Mouse (Mus musculus): ENCODE results near the gene Txndc11. TPM values are rescaled to one million over a fixed set of nuclear protein-coding genes. Genes with fewer than 3 reads are reported as not detected.

Txndc11 gene
- total RNA-seq, 2 experiments from 2014 or later = 8.8 to 18.3 TPM

GRCm38 (mm10) chr16:11068666-11069065, 65.8 kb downstream of the Txndc11 start:
- ATAC-seq (replicated peaks; ENCODE audit: low FRiP score, poor library complexity, severe bottlenecking) = no peak

GRCm38 (mm10) chr16:11066833-11067191, 67.6 kb downstream of the Txndc11 start:
- no peak for ATAC-seq (replicated peaks; ENCODE audit: low FRiP score, poor library complexity, severe bottlenecking)

DNA sequence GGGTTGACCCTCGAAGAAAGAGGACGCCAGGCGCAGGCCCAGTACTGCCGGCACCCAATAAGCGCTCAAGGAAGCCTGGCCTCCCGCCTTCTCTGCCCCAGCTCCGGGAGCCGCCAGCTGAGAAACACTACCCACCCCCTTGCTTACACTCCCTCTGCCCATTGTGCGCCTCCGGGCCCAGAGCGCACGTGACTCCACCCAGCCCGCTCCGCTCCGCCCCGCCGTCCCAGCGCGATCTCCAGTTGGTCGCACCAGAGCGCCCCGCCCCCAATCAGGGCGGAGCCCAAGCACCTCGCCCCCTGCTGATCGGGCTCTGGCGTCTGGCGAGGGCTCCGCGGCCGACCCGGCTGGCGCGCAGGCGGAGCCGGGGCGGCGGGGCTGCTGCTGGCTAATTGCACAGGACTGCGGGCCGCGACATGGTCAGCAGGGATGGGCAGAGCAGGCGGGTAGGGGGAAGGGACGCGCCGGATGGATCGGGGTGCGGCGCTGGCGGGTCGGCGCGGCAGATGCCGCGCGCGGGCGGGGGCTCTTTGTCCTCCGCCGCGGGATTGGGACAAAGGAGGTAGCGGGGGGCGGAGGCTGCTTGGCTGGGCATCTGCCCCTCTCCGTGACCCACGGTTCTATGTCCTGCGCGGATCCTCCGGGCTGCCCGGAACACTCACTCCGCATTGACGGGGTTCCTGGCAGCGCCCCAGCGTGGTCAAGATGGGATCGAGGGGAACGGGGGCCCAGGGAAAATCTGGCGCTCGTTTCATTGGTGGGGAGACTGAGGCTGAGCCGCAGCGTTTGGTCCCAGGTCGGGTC, 68.2 kb downstream of the Txndc11 start, which contains the start of gene Litaf:
Litaf (minus strand) TSS at position 129 of the 804 bp plus-strand sequence.
- peak; percentile 95 for ATAC-seq (replicated peaks; ENCODE audit: low FRiP score, poor library complexity, severe bottlenecking)

DNA sequence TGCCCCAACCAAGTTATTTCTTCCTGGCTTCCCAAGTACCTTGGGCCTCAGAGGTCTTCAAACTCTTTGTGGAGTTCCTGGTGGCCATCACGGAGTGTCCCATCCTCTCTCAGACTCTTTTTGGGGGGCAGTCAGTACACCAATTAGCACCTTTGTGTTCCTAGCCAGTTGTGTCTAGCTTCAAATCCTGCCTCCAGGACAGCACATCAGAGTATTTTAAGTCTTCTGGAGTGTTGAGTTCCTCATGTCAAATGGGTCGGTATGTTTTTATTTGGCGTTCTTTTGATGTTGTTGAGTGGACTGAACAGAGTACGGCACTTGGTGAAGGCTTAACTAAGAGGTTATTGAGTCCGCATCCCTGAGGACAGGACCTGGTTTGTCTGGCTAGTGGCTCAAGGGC, 69.0 kb downstream of the Txndc11 start:
- no peak for ATAC-seq (replicated peaks; ENCODE audit: low FRiP score, poor library complexity, severe bottlenecking)

- no peak for ATAC-seq (replicated peaks; ENCODE audit: low FRiP score, poor library complexity, severe bottlenecking)
Observed at GRCm38 (mm10) chr16:11064742-11065141, 69.7 kb downstream of the Txndc11 start.

DNA sequence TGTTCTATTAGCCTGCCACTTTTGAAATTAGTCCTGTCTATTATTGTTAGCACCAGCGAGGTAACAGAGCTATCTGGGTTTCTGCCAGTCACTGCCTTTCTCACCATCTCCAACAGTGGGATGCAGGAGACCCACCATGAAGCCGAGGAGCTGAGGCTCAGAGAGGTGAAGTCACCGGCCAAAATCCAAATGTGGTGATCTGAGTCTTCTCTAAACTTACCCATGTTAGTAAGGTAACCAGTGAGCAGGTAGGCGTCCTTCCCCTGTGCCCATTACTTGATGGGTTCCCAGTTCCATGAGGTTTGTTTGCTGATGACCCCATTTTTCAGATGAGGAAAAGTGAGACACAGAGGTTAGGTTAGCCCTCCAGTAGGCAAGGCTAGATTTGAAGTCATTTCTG, 70.1 kb downstream of the Txndc11 start:
- ATAC-seq (replicated peaks; ENCODE audit: low FRiP score, poor library complexity, severe bottlenecking) = no peak

DNA sequence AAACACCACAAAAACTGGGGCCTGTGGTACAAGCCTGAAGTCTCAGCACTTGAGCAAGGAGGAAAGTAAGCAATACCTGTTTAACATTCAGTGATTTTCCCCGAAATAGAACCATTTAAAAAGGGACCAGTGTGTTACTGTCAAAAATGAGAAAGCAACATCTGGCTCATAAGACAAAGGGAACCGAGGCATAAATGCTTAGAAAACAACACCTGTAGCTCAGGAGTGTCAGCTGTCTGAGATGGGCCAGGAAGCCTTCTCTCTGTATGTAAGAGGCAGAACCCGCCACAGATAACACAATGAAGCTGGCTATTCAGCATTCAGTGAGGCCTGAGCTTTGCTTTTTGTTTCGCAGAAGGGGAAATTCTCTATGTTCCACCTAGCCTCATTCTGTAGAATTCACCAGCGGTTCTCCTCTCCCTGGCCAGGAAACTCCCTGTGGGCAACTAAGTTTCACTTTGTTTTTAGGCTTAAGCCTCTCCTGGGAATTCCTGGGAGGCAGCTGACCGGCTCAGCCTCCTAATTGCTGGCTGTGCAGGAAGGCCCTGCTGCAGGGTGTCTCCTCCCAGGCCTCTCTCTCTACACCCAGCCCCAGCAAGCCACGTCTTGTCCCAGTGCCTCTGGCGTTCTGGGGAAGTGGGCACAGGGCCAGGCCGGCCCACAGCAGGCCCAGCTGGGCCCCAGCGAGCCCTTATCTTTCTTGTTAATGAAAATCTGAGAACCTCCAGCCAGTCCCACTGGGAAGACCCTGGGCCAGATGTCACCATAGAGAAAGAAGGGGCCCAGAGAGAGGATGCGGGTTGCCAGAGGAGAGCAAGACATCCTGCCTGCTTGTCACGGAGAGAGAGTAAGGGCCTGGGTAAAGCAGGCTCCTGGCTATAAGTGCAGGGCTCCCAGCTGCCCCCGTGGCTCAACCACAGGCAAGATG, 71.4 kb downstream of the Txndc11 start:
- no peak for ATAC-seq (replicated peaks; ENCODE audit: low FRiP score, poor library complexity, severe bottlenecking)

GRCm38 (mm10) chr16:11060645-11061044, 73.8 kb downstream of the Txndc11 start, which contains the start of gene Snn:
TSS of gene Snn (plus strand) at chr16:11060945.
- no peak for ATAC-seq (replicated peaks; ENCODE audit: low FRiP score, poor library complexity, severe bottlenecking)

- ATAC-seq (replicated peaks; ENCODE audit: low FRiP score, poor library complexity, severe bottlenecking) = no peak
Observed at GRCm38 (mm10) chr16:11055916-11056315, 78.5 kb downstream of the Txndc11 start.

DNA sequence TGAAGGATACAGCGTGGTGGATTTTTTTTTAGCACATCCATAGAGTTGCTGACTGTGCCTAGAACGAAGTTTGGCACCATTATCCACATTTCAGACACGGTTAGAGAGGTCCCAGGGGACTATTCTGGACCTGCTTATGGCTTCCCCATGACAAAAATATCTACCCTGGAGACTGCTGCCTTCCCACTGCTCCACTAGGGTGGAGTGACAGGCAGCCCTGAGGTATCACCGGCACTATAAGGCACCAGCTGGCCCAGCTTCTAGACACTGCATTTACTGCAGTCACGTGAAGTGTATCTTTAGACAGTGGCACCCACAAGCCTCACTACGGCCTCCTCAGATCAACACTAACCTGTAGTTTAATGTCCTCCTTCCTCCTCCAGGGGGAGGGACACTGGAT, 79.6 kb downstream of the Txndc11 start:
- no peak for ATAC-seq (replicated peaks; ENCODE audit: low FRiP score, poor library complexity, severe bottlenecking)

DNA sequence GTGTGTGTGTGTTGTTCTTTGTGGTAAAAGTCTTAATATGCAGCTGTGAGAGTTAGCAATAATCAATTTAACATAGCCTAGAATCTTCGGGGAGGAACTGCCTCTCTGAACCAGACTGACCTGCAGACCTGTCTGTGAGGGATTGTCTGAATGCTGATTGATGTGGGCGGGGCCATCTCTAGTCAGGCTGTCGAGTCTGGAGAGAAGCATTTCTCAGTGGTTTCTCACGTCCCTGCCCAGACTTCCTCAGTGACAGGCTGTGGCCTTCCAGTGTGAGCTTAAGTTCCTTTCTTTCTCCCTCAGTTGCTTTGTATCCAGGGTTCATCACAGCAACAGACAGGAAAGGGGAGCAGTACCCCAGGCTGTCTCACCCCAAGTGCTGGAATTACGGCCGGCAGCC, 80.0 kb downstream of the Txndc11 start:
- no peak for ATAC-seq (replicated peaks; ENCODE audit: low FRiP score, poor library complexity, severe bottlenecking)

DNA sequence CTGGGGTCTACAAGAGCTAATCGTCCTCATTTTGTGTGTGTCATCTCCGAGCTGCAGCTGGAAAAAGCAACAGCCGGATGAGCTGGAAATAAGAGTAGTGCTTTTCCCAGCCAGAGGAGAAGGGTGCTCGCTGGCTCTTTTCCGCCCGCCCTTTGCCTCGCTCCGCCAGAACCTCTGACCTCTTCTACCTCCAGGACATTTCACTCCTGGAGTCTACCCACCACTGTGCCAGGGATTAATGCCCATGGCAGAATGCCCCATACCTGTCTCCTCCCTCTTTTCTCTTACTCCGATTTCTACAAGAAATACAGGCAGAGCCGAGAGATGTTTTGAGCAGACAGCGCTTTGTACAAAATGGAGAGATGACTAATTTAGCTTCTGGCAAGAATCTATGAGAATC, 83.3 kb downstream of the Txndc11 start:
- no peak for ATAC-seq (replicated peaks; ENCODE audit: low FRiP score, poor library complexity, severe bottlenecking)

DNA sequence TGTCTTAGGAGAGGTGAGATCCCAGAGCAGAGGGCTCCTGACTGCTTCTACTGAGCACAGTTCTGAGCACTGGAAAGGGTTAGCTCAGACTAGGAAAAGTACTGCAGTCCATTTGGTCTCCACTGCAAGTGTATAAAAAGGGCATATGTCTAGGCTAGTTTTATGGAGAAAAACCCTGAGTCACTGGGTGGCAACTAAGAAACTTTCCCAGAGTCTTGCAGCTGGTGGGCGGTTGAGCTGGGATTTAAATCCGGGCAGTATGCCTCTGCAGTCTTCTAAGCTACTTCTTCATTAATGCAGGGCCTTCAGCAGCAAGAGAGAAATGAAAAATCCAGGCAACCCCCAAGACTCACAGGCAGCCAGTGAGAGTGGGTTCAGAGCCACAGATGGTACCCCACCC, 84.2 kb downstream of the Txndc11 start:
- no peak for ATAC-seq (replicated peaks; ENCODE audit: low FRiP score, poor library complexity, severe bottlenecking)

GRCm38 (mm10) chr16:11047130-11047529, 87.3 kb downstream of the Txndc11 start:
- ATAC-seq (replicated peaks; ENCODE audit: low FRiP score, poor library complexity, severe bottlenecking) = no peak

GRCm38 (mm10) chr16:11046437-11046836, 88.0 kb downstream of the Txndc11 start:
- ATAC-seq (replicated peaks; ENCODE audit: low FRiP score, poor library complexity, severe bottlenecking) = no peak

- ATAC-seq (replicated peaks; ENCODE audit: low FRiP score, poor library complexity, severe bottlenecking) = no peak
Observed at GRCm38 (mm10) chr16:11043239-11043638, 91.2 kb downstream of the Txndc11 start.

DNA sequence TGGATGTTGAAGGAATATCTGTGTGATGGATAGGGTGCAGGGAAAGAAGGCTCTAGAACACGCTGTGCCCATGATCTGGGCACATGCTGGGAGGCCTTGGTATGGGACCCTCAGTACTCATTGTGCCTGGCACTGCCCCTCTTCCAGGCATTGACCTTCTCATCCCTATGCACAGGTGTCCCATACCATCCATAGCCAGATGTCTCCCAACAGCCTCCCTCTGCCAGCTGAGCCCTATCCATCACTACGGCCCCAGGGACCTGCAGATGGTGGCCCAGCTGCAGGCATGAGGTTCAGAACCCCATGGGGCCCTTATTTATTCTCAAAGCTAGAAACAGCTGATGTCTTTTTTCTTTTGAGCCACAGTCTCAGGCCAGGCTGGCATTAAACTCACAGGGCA, 93.8 kb downstream of the Txndc11 start:
- ATAC-seq (replicated peaks; ENCODE audit: low FRiP score, poor library complexity, severe bottlenecking) = no peak

DNA sequence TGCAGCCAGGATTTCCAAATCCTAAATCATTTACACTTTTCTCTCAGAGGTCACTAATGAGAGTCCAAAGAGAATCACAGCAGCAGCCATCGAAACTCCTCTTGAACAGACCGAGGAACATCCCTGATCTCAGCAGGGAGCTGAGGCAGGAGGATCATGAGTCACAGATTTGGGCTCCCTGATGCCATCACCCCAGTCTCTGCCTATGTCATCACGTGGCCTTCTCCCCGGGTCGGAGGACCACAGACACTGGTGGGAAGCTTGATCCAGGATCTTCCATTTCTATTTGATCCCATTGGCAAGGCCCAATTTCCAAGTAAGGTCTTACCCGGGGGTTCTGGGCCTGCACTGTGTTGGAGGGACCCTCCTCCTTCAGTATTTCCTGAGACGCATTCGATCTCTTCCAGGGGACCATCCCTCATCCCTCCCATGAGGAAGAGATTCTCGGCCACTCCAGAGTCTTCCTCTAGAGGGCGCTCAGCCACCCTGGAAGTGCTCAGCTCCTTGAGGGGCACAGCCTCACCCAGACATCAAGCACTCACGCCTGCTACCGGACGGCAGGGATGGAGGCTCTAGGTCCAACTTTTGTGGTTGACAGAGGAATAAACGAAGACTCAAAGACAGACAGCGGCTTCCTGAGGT, 98.5 kb downstream of the Txndc11 start:
- peak; percentile 61; the same call in 1 of the 2 replicates for ATAC-seq (replicated peaks; ENCODE audit: low FRiP score, poor library complexity, severe bottlenecking)

GRCm38 (mm10) chr16:11035273-11035672, 99.2 kb downstream of the Txndc11 start:
- ATAC-seq (replicated peaks; ENCODE audit: low FRiP score, poor library complexity, severe bottlenecking) = no peak

- peak; percentile 69 for ATAC-seq (replicated peaks; ENCODE audit: low FRiP score, poor library complexity, severe bottlenecking)
Observed at GRCm38 (mm10) chr16:11034193-11034803, 100.2 kb downstream of the Txndc11 start.

Data from erythroblast, adult 5-6 weeks (primary cell).